Mouse (Mus musculus): Measurements from ENCODE around the gene Mllt11. TPM values are rescaled to one million over a fixed set of nuclear protein-coding genes. Genes with fewer than 3 reads are reported as not detected.
"Not testable (repeated sequence)": the region's sequence is repeated elsewhere in the genome, so short reads cannot be mapped to it uniquely, and the experiment has no call there.

The Mllt11 gene
- total RNA-seq, 2 experiments from 2014 or later = 265 to 266 TPM

GRCm38 (mm10) chr3:95218466-95219137, 13.4 kb downstream of the Mllt11 start:
- DNase-seq (ENCODE audit: low spot score in 2 of 2) = no peak

DNA sequence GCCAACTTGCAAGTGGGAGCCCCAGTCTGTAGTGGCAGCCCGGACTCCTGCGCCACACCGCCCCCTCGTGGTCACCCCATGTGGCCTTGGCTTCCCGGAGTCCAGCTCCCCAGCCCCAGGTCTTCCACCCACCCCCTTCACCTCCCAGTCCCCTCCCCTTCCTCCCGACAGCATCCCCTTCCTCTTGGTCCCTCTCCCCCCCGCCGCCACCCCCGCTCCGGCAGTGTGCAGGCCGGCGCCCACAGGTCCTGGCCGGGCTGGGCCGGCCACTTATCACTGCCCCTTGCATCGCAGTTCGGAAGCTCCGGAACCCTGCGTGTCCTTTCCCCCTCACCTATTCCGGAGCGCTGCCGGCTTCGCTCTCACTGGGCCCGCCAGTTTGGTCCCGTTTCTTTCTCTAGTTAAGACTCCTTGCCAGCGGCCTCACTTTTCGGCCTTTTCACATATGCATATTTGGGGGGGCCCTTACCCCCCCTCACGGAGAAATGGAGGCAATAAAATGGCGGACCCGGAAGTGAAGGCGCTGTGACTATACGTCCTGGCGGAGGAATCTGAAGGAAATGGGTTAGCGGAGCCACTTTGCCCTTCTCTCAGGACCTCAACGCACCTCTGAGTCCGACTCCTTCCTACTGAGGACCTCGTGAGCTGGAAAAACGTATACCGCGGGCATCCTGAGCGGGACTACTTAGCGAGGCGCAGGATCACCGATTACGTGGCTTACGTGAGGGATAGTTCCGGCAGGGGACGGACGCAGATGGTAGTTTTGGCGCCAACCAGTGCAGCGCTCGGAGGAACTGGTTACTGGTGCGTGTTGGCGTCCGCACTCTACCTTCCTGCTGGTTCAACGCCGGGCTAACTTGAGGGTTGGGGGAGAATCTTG, 14.5 kb downstream of the Mllt11 start, which contains the start of gene Gabpb2:
Gene Gabpb2 (minus strand): TSS at position 662 of the 880 bp plus-strand sequence.
- peak; percentile 88 to 89 for DNase-seq (ENCODE audit: low spot score in 2 of 2)

DNA sequence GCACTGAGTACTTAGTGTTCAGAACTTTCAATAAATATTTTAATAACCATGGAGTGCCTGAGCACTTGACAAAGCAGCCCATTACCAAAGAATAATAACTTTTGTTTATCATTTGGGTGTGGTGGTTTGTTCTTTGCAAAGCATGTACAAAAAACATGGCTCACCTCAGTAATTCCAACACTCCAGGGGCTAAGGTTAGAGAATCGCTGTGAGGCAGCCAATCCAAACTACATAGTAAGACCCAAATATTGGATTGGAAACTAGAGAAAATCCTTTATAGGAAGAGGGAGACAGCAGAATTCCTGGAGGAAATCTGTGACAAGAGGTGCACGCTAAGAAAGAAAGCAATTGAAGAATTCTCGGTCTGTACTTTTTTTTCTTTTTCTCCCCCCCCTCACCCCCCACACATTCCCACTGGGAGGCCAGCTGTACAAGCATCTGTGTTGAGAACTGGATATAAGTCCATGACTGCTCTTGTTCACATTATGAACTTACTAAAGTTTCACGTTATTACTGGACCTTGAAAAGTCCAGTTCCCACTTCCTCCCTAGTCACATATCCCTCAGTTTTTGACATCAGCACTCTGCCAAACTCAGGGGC, 15.2 kb downstream of the Mllt11 start:
- DNase-seq (ENCODE audit: low spot score in 2 of 2) = no peak

DNA sequence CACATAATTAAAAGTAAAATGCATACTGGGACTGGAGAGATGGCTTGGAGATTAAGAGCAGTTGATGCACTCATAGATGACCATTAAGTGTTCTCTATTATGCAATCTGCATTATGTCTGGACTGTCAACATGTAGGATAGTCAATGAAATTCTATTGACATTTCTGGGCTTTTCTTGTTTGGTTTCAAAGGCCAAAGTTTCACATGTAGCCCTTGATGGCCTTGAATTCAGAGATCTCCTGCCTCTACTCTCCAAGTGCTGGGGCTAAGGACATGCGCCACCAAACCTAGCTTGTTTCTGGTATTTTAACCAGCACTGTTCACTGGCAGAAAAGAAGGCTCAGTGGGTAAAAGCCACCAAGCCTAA, 18.4 kb downstream of the Mllt11 start:
- no peak for DNase-seq (ENCODE audit: low spot score in 2 of 2)

- not testable (repeated sequence) for DNase-seq (ENCODE audit: low spot score in 2 of 2)
Observed at GRCm38 (mm10) chr3:95212889-95213608, 18.9 kb downstream of the Mllt11 start.

- DNase-seq (ENCODE audit: low spot score in 2 of 2) = no peak
Observed at GRCm38 (mm10) chr3:95210585-95210984, 21.4 kb downstream of the Mllt11 start.

DNA sequence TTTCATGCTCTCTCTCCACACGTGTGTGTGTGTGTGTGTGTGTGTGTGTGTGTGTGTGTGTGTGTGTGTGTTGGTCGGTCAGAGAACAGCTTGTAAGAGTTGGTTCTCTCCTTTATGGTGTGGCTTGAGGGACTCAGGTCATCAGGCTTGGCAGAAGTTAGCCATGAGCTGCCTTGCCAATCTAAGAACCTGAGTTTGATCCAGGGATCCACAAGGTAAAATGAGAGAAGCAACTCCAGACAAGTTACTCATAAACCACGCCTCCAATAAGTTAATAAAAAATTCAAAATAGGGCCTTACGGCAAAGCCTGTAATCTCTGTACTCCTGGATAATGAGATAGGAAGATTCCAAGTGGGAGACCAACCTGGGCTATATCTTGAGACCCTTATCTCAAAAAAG, 23.7 kb downstream of the Mllt11 start:
- no peak for DNase-seq (ENCODE audit: low spot score in 2 of 2)

DNA sequence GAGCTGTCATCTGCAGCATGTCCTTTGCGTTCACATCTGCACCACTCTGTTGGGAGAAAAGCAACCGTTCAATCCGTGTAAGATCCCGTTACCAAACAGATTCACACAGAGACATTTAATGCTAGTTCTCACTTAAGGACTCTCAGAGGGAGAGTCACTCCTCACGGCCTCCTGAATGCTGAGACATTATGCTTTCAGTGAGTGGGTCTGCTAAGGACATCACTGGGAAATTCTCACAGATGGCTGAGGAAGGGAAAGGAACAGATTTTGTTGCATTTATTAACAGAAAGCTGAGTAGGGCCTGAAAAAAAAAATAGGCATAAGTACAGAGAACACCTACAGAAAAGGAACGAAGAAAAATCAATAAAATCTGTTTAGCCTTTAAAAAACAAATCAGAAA, 28.1 kb downstream of the Mllt11 start:
- DNase-seq (ENCODE audit: low spot score in 2 of 2) = no peak

- DNase-seq (ENCODE audit: low spot score in 2 of 2) = no peak
Observed at GRCm38 (mm10) chr3:95200562-95200961, 31.4 kb downstream of the Mllt11 start.

DNA sequence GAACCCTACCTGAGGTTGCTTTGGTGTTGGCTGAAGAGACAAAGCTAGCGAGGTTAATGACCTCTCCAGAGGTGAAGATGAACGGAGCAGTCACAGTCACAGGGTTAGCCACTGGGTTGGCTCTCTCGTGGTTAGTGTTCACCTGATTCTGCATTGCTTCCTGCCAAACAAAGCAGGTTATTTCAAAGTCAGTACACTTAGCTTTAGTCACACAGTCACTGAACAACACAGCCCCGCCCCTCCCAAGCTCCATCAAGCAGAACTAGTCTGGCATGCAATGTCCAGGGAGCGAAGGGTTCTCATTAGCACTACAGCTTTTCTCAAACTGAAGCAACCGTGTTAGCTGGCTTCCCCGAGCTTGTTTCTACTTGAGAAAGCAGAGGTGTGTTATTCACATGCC, 31.8 kb downstream of the Mllt11 start:
- DNase-seq (ENCODE audit: low spot score in 2 of 2) = no peak

DNA sequence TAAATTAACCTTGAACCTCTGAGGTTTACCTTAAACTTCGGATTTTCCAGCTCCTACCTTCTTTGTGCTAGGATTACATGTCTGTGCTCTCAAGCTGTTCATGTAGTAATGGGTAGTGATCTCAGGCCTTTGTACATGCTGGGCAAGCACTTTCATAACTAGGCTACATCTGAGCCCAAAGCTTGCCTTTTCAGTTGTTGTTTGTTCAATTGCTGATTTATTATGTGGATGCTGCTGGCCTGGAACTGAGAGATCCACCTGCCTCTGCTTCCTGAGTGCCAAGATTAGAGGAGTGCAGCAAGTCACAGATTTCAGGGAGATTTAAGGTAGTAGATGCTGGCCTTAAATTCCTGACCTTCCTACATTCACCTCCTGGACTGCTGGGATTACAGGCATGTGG, 32.9 kb downstream of the Mllt11 start:
- no peak for DNase-seq (ENCODE audit: low spot score in 2 of 2)

- no peak for DNase-seq (ENCODE audit: low spot score in 2 of 2)
Observed at GRCm38 (mm10) chr3:95195772-95196171, 36.2 kb downstream of the Mllt11 start.

GRCm38 (mm10) chr3:95194721-95195135, 37.2 kb downstream of the Mllt11 start:
- no peak for DNase-seq (ENCODE audit: low spot score in 2 of 2)

GRCm38 (mm10) chr3:95186888-95187287, 45.1 kb downstream of the Mllt11 start:
- no peak for DNase-seq (ENCODE audit: low spot score in 2 of 2)

- DNase-seq (ENCODE audit: low spot score in 2 of 2) = no peak
Observed at GRCm38 (mm10) chr3:95186100-95186499, 45.9 kb downstream of the Mllt11 start.

- DNase-seq (ENCODE audit: low spot score in 2 of 2) = no peak
Observed at GRCm38 (mm10) chr3:95184796-95185577, 47.0 kb downstream of the Mllt11 start.

GRCm38 (mm10) chr3:95181841-95182240, 50.1 kb downstream of the Mllt11 start:
- DNase-seq (ENCODE audit: low spot score in 2 of 2) = no peak

- DNase-seq (ENCODE audit: low spot score in 2 of 2) = no peak
Observed at GRCm38 (mm10) chr3:95179890-95180289, 52.1 kb downstream of the Mllt11 start.

GRCm38 (mm10) chr3:95178948-95179347, 53.0 kb downstream of the Mllt11 start:
- DNase-seq (ENCODE audit: low spot score in 2 of 2) = no peak

- no peak for DNase-seq (ENCODE audit: low spot score in 2 of 2)
Observed at GRCm38 (mm10) chr3:95177583-95177982, 54.4 kb downstream of the Mllt11 start.

GRCm38 (mm10) chr3:95176500-95176899, 55.5 kb downstream of the Mllt11 start:
- DNase-seq (ENCODE audit: low spot score in 2 of 2) = no peak

All from left cerebral cortex, adult 18-20 months (tissue).